Mouse (Mus musculus) left cerebral cortex, postnatal 25 days (tissue): ENCODE results near the gene Kctd18. TPM values are rescaled to one million over a fixed set of nuclear protein-coding genes. Genes with fewer than 3 reads are reported as not detected.

Experiments used
- DNase-seq, 2 experiments: peaks; one replicate each; pipeline ENCODE4 v3.0.0; 2022; ENCODE audit warnings: low spot score in 2 of 2, mixed read lengths in 1 of 2
- intact Hi-C: fragments of 180-260 bp; cut with DNase I; formaldehyde crosslinking; loops from one replicate; pipeline ENCODE4 v1.15.1; 2025
- total RNA-seq, 2 experiments: library from RNA; stranded (reverse); gene quantifications; 2 replicates each; pipeline ENCODE4 v1.2.3; 2021

Gene Kctd18
- total RNA-seq, 2 experiments from 2014 or later, result 15.7 to 16.0 TPM

- peak; percentile 87 to 92 for DNase-seq
- intact Hi-C loops, result no loop called here
Measured at GRCm38 (mm10) chr1:57995432-57996132, 23.2 kb downstream of the Kctd18 start, which contains the start of gene Sgo2a. Sgo2a (plus strand) TSS chr1:57995971.

- DNase-seq, result no peak
- intact Hi-C loops, result no loop called here
Measured at GRCm38 (mm10) chr1:57991277-57991676, 27.5 kb downstream of the Kctd18 start.

DNA sequence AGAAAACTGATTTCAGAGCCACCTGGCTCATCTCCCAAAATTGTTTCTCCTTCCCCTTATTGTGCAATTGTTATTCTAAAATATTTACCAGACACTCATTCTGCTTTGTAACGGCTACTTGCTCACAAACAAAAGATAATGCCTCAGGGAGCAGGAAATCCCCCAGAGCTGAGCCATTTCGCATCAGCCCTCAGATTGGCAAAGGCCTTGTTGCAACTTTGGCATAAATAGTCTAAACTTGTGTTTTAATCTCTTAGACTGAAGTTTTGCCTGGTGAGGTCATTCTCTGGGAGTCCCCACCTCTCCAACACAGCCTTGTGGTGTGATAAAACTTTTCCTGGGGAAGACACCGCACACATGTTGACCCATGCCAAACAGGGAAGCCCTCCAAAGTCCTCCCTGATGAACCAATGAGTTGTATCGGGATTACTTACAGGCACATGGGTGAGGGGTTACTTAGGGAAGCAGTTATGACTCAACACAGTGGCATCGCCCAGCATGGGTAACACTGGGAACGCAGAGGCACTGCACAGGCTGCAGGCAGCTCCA, 29.6 kb downstream of the Kctd18 start:
- DNase-seq, result no peak
- intact Hi-C loops, result no loop called here

GRCm38 (mm10) chr1:57976860-57977259, 41.9 kb downstream of the Kctd18 start:
- no peak for DNase-seq
- intact Hi-C loops, result no loop called here

DNA sequence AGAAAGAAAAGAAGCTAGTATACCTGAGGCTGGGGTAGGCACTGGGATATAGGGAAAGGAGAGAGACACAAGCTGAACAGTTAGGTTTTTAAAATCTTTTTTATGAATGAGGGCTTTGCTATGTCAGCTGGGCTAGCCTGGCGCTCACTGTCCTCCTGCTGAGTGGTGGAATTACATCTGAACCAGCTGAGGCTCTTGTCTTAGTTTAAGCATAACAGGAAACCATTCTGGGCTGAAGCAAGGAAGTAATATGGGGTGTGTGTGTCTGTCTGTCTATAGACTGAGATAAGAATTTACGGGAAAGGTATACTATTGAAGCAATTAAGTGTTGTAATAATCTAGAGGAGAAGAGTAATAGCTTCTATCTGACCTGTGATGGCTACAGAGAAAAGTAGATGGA, 47.2 kb downstream of the Kctd18 start:
- DNase-seq, result no peak
- intact Hi-C loops, result loop anchor here (5.0 kb wide), 2 partner anchors 141 to 301 kb away; partner anchors contain the start of gene Aox3

GRCm38 (mm10) chr1:57969327-57970271, 49.2 kb downstream of the Kctd18 start:
- DNase-seq, result peak; percentile 96
- intact Hi-C loops, result loop anchor here (5.0 to 10.0 kb wide), 3 partner anchors 143 to 325 kb away; partner anchors contain the start of gene Aox3

GRCm38 (mm10) chr1:57955774-57956173, 63.0 kb downstream of the Kctd18 start:
- DNase-seq, result no peak
- intact Hi-C loops, result no loop called here

- intact Hi-C loops, result no loop called here
- DNase-seq, result no peak
Measured at GRCm38 (mm10) chr1:57954376-57954765, 64.4 kb downstream of the Kctd18 start.

DNA sequence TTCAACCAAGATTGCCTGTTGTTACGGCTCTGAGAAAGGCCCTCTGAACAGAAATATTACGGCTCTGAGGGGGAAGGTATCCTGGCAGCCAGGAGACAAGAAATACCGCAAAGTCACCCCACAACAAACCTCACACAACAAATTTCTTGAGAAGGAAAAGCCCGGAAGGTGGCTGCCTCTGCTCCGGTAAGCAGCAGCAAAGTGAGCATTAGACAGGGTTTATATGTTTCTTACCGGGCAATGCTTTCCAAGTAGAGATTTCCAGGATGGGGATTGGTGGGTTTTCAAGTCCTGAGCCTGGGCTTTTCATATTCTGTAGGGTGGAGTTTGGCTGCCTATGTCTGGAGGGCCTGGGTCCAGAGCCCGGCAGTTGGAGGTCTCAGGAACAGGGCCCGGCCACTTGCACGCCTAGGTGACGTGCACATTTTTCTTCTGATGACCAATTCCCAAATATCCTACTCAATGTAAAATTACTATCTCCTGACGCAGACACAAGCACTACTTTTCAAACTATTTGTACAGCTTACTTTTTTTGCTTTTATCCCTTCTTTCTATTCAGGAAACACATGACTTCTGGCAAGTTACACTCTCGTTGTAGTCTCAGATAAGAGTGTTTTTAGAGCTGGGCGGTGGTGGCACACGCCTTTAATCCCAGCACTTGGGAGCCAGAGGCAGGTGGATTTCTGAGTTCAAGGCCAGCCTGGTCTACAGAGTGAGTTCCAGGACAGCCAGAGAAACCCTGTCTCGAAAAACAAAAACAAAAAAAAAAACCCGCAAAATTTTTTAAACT, 65.0 kb downstream of the Kctd18 start:
- intact Hi-C loops, result no loop called here
- no peak for DNase-seq

GRCm38 (mm10) chr1:57952509-57952908, 66.2 kb downstream of the Kctd18 start:
- intact Hi-C loops, result no loop called here
- no peak for DNase-seq

GRCm38 (mm10) chr1:57949716-57950115, 69.0 kb downstream of the Kctd18 start:
- DNase-seq, result no peak
- intact Hi-C loops, result loop anchor here (5.0 kb wide), 1 partner anchor 177 kb away; the partner anchor contains the start of gene Spats2l

GRCm38 (mm10) chr1:57949195-57949594, 69.6 kb downstream of the Kctd18 start:
- DNase-seq, result peak; percentile 13 to 37
- intact Hi-C loops, result loop anchor here (5.0 kb wide), 1 partner anchor 177 kb away; the partner anchor contains the start of gene Spats2l

GRCm38 (mm10) chr1:57947552-57948347, 71.0 kb downstream of the Kctd18 start:
- DNase-seq, result no peak
- intact Hi-C loops, result loop anchor here (1.0 to 5.0 kb wide), 2 partner anchors 175 to 518 kb away; partner anchors contain the start of gene Spats2l

GRCm38 (mm10) chr1:57942215-57942614, 76.5 kb downstream of the Kctd18 start:
- no peak for DNase-seq
- intact Hi-C loops, result no loop called here

DNA sequence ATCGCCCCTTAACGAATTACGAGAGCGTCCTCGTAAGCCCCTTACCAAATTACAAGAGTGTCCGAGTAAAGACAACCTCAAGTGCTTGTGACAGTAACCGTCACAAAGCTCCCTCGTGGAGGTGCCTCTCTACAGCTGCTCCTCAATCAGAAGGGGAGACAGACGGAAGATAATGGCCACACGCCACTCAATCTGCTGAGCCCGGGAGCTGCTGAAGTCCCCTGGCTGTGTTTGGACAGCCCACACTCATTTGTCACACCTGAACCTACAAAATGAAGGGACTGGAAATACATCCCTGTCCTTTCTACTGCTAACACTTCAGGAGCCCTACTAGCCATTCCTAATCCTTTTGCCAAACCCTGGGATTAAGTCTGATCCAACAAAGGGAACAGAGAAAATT, 77.0 kb downstream of the Kctd18 start:
- intact Hi-C loops, result no loop called here
- DNase-seq, result no peak

GRCm38 (mm10) chr1:57941095-57941494, 77.7 kb downstream of the Kctd18 start:
- DNase-seq, result no peak
- intact Hi-C loops, result no loop called here

GRCm38 (mm10) chr1:57940691-57941090, 78.1 kb downstream of the Kctd18 start:
- intact Hi-C loops, result no loop called here
- DNase-seq, result no peak

DNA sequence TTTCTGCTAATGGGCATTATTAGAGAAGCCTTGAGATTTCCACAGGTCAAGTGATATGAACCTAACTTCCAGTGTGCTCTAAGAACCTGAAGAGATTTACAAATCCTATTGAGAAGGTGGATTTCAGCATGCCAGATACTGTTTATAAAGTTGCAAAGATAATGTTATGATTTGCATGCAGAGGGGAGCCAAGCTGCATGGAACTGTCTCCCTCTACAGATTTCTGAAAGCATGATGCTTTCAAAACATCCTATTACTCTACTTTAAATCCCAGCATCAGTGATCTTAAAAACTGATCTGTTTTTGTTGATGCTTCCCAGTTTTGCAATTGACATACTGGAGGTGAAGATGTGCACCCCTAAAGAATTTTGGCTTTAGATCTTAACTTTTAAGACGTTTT, 84.5 kb downstream of the Kctd18 start:
- DNase-seq, result no peak
- intact Hi-C loops, result no loop called here
